Mouse (Mus musculus): ENCODE measurements around the gene Gm10260.

Gm10260 gene

DNA sequence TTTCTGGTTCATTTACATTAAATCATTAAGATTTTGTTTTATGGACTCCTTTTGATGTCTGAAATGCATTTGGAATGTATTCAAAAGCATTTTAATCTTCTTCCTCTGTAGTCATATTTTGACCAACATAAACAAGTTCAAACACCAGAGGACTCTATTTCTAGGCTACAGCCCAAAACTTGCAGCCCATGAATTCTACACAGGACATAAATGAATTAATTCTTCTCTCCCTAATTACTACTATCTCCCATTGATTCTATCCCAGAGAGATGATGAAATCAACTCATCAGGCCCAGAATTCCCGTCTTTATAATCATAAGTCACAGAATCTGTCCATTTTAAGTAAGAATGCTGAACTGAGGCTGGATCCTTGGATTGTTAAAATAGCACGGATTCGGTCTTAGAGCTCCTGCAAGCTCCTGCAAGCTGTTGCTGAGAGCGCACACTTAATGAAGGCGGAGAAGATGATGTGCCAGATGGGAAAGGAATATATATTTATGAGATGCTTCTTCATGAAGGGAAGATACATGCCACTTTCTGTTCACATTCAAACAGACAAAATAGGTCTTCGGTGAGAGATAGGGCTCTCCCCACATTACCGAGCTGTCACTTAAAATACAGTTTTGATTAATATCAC lies 7.7 kb upstream of the Gm10260 start:
- no peak for DNase-seq

- DNase-seq, result no peak
Observed at GRCm38 (mm10) chr13:97766600-97766999, 6.2 kb upstream of the Gm10260 start.

GRCm38 (mm10) chr13:97765913-97766312 lies 5.5 kb upstream of the Gm10260 start:
- no peak for DNase-seq

- no peak for DNase-seq
Observed at GRCm38 (mm10) chr13:97764067-97764466, 3.6 kb upstream of the Gm10260 start.

DNA sequence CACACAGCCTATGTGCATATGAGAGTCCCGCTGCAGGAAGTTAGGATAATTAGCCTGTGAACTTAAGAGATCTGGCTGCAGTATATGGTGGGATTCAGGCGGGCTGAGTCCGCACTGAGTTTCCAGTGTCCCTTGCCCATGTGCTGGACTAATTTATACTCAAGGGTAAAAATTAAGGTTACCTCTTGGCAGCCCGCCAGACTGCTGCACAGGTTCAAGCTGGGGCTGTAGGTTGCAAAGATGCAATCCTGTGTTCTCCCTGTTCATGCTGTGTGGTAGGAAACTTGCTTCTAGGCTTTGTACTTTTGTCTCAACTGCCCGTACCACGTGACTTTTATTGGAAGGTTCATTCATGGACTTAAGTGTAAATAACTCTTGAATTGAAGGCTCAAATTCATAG lies 3.0 kb upstream of the Gm10260 start:
- DNase-seq, result no peak

- DNase-seq, result no peak
Observed at GRCm38 (mm10) chr13:97762121-97762520, 1.7 kb upstream of the Gm10260 start.

- DNase-seq, result no peak
Observed at GRCm38 (mm10) chr13:97757033-97757432, 3.4 kb downstream of the Gm10260 start.

- no peak for DNase-seq
Observed at GRCm38 (mm10) chr13:97756091-97756490, 4.3 kb downstream of the Gm10260 start.

GRCm38 (mm10) chr13:97750851-97751381 lies 9.5 kb downstream of the Gm10260 start:
- peak; percentile 57 for DNase-seq

DNA sequence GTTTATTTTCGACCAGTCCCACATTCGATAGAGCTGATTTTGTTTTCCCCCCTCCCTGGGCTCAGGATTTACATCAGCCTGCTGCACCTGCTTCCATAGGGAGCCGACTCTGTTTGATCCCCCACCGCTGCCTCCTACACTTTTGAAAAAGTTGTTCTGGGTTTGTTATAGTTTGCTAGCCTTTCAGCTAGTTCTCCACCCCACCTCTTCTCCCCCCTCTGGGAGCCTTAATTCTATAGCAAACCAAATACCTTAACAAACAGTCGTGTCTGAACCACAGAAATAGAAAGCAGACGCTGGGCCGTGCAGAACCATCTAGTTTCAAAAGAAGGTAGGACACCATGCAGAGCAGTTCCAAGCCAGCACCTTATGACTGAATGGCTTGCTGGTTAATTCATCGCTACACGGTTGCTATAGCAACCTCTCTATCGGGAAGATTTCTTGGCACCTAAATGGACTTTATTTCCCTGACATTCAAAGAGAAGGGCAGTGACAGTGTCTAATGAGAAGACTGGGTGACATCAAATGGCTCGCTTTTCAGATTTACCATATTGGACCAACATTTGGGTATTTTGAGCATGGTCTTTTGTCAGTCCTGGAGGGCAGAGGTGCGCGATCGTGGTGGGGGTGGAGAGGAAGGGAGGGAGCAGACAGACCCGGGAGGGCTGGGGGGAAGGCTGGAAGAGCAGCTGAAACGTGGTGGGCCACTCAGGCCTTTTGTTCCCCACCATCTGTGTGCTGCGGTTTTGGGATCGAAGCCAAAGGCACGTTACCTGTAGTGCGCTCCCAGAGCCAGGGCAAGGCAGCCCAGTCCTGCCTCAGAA lies 13.2 kb downstream of the Gm10260 start:
- DNase-seq, result no peak

GRCm38 (mm10) chr13:97744669-97745068 lies 15.8 kb downstream of the Gm10260 start:
- DNase-seq, result no peak

- no peak for DNase-seq
Observed at GRCm38 (mm10) chr13:97744036-97744435, 16.4 kb downstream of the Gm10260 start.

DNA sequence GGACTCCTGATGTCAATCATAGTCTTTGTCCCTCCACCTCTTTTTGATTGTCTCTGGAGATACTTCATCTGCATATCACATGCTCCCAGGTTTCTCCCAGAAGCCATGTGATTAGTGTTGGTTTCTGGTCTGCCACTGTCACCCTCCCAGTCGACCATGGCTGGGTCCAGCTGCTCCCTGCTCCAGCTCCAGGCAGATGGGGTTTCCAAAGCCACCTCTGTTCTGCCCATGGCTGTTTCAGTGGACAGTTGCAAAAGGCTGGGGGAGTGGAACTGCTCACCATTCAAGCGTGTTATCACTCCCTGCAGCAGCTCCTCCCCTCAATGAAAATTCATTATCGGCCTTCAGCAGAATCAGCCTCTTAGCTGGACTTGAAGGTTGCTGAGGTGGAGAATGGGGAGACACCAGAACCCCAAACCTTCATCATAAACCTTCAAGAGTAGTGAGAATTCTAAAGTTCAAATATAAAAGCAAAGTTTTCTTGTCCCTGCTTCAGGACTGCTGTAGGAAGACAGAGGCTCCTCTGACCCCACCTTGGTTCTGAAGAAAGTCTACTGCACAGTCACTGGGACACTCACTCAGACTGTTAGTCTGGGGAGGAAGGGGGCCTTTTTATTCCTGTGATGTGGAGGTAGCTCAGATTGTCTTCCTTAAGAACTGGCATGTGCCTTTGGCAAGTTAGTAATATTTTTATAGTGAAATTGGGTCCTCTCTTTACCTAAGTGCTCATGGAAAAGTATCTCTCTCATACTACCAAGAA lies 17.0 kb downstream of the Gm10260 start:
- DNase-seq, result no peak

GRCm38 (mm10) chr13:97735931-97736330 lies 24.5 kb downstream of the Gm10260 start:
- no peak for DNase-seq

DNA sequence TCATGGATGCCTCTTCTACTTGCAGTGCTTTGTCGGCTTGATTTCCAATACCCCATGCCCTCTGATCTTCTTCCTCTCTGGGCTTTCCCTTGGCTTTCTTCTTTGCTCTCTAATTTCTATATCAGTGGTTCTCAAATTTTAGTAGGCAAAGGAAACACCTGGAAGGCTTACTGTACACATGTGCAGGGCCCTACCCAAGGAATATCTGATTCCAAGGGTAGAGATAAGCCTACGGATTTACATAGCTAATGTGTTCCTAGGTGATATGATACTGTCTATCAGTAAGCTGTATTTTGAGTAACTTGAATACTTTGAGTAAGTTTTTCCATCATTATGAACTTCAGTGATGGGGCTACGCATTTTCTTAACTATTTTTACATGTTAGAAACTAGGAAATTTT lies 25.7 kb downstream of the Gm10260 start:
- DNase-seq, result no peak

- DNase-seq, result no peak
Observed at GRCm38 (mm10) chr13:97725160-97725825, 35.1 kb downstream of the Gm10260 start.

DNA sequence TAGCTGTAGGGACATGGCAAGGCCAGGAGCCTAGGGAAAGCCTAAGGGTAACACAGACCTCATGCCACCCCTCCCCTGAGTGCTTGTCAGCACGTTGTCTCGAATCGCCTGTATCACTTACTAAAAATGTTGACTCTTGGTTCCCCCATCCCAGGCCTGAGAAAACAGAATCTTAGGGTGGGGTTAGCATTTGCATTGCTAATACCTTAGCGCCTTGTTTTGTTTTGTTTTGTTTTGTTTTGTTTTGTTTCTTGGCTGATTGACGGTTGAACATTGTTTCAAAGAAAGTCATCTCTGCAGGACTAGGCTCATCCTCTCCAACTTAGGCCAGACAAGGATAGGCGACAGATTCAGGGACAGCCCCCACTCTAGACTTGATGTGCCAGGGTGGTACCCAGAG lies 35.9 kb downstream of the Gm10260 start:
- no peak for DNase-seq

- no peak for DNase-seq
Observed at GRCm38 (mm10) chr13:97712506-97713275, 47.7 kb downstream of the Gm10260 start.

DNA sequence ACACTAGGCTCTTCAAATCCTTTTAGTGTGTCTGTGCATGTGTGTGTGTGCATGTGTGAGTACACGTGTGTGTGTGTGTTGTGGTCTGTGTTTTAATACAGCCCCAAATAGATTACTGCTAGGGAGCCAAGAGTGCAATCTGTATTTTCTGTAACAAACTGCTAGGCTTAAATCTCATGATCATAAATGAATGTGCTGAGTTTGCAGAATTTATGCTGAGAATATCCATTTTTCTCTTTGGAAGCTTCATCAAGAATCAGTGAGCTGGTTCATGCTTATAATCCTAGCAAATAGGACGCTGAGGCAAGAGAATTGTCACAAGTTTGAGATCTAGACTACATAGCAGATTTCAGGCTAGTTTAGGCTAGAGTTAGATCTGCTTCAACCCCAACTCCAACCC lies 48.9 kb downstream of the Gm10260 start:
- DNase-seq, result no peak

Data from cerebellum, adult 9-11 months (tissue).